Mouse (Mus musculus) cerebellum, adult 18-20 months (tissue): ENCODE results near the gene E330034G19Rik.
"Not testable (repeated sequence)": the region's sequence is repeated elsewhere in the genome, so short reads cannot be mapped to it uniquely, and the experiment has no call there.

Source experiments
- DNase-seq, 2 experiments: peaks; one replicate each; pipeline ENCODE4 v3.0.0; 2021

E330034G19Rik gene

DNA sequence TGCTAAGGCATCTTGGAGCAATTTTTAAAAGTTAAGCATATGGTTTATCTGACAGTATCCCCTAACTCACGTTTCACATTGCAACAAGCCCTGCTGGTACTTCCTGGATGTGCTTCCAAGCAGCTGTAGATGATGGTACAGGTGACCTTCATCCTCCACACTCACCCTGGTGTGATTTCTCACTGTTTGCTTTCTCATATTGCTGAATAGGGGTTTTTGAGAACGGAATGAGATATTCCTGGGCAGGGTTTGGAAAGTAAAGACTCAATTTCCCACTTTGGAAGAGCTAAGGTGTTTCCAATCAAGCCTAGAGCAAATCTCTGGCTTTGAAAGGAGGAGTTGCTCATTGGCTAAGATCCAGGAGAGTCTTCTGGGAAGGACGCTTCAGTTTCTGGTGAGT, at the start of gene E330034G19Rik:
E330034G19Rik (plus strand) TSS at position 301 of the 400 bp plus-strand sequence.
- no peak for DNase-seq

DNA sequence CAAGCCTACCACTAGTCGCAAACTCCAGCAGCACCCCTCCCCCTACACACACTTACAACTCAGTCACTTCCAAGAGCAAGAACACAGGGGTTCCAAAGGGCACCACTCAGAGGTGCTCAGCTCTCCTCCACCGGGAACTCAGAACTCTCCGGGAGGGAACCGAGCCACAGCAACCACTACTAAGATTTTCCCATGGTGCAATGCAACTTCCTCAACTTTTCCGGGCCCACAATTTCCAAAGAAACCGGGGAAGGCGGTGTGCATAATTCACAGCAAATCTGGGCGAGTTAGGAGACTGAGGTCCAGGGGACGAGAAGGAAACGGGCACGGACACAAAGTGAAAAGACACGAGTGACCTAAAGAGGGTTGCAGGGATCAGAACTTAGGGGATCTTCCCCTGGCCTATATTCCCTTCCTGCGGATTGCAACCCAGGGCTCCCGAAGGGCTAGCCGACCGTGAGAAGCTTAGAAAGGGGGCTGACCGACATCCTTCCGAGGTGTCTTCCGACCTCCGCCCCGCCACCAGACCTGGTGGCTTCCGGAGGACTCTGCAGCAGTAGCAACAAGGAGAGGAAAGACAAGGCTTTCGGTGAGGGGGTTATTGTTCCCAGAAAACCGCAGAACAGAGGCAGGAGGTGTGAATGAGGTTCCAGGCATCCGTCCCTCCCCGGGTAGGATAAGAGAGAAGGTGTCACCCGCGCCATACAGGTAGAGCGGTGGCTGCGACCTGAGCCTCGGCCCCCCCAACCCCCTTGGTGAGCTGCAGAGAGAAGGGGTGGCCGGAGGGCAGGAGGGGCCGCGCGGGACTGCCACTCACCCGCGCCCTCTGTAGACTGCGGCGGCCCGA, 48.5 kb upstream of the E330034G19Rik start:
- DNase-seq: peak; percentile 23 to 35

DNA sequence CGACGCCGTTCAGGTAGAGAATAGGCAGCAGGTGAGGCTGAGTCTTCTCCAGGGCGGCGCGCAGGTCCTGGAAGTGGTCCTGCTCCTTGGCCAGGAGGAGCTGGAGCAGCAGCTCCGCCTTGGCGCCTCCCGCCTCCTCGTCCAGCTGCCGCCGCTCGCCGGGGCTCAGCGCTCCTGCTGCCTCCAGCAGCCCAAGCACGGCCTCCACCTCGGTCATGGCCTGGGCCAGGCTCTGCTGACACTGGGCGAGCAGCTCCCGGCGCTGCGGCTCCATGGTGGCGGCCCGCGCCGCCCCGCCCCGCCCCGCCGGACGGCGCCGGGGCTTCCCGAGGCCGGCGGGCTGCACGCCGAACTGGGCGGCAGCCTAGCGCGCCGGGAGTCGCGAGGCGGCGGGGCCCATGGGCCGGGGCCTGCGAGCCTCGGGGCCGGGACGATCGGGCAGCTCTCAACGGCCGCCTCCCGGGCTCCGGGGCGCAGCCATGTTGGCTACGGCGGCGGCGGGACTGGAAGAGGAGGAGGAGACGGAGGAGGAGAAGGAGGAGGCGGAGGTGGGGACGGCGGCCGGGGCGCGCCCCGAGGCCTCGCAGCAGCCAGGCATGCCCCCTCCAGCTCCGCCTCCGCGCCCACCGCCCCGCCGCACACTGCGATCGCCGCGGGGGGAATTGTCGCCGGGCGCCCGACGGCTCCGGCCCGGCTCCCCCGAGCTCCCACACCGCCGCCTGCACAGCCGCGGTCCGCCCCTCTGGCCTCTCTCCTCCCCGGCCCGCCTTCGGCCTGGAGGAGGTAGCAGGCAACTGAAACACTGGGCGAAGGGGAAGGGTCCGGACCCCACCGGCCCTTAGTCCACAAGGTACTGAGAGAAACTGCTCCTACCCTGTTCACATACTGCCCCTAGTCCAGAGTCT, 47.6 kb upstream of the E330034G19Rik start, which contains the start of gene Dlg5:
Dlg5 (minus strand) TSS at position 744 of the 905 bp plus-strand sequence.
- peak; percentile 67 to 75 for DNase-seq

DNA sequence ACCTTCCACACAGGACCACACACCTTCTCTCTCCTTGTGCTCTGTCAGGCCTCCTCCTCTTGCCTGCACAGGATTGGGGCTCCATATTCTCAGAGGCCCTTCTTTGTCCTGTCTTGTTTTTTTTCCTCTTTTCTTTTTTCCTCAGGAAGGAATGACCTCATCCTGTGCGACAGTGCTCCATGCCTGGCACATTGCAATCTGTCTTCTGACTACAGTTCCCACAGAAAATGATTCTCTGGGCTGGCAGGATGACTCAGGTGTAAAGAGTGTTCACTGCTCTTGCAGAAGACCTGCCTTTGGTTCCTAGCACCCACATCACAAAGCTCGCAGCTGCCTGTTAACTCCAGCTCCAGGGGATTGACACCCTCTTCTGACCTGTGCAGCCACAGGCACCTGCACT, 43.1 kb upstream of the E330034G19Rik start:
- no peak for DNase-seq

DNA sequence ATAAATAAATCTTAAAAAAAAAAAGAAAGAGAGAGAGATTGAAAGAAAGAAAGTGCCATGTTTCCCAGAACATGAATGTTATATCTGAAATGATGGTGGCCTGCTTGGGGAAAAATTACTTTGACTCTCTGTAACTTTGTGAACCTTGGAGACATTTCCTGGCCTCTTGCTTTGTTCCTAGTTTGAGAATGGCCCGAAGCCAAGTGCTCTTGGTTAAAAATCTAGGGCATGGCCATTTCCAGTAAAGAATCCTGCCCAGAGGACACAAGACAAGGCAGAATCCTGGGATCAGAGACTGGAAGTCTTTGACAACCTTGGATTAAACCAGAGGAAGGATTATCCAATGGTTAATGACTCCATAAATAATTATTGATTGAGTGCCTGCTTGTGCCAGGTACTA, 41.7 kb upstream of the E330034G19Rik start:
- DNase-seq: no peak

DNA sequence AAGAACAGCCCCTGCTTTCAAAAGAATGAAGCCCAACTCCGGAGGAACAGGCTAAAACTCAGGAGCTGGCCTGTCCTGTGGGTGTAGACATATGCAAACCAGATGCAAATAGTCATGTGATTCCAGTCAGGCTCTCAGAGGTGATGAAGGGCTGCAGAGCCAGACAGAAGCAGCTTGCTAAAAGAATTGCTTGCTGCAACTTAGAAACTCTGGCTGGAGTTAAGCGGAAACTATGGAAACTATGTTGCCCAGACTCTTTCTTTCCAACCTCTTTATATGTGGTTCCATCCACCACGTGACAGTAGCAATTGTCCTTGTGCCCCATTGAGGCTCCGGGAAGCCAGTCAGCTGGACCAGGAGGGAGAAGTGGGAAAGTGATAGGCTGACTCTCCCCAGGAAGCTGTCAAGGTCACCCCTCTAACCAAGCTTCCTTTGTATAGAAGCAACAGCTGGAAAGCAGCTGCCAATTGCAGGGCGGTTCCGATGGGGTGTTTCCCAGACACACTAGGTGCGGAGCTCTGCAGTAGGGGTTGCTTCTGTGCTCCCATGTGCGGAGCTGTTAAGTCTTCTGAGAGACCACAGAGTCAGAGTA, 39.3 kb upstream of the E330034G19Rik start:
- DNase-seq: no peak

DNA sequence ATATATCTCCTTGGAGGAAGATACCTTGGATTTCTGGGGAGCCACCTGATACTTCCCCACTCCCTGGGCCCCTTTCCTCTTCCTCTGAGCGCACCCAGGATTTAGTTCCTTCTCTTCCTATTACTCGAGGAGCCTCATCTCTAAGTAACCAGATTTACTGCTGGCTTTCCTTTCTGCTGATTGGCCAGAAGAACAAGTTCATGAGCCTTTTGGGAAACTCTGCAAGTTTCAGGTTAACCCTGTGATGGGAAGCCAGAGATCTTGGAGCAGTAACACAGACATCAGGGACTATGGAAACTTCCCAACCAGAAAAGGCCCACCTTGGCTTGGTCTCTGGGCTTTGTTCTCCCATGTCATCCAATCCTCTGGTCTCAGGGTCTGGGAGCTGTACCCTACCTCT, 37.1 kb upstream of the E330034G19Rik start:
- no peak for DNase-seq

DNA sequence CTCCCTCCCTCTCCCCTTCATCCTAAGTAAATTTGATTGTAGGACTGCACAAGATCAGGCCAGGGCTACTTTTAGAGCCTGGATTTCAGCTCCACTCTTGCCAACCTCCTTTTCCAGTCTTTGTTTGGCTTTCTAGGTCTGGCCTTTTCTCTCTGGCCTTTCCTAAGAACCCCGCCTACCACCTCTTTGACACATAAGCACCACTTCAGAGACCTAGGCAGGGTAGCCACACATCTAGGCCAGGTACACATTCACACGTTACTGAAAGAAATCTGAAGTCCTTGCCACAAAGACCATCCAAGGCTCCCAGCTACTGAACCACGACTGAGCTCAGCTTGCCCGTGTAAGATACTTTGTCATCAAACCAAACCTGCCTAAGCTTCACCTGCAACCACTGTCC, 32.6 kb upstream of the E330034G19Rik start:
- DNase-seq: no peak

DNA sequence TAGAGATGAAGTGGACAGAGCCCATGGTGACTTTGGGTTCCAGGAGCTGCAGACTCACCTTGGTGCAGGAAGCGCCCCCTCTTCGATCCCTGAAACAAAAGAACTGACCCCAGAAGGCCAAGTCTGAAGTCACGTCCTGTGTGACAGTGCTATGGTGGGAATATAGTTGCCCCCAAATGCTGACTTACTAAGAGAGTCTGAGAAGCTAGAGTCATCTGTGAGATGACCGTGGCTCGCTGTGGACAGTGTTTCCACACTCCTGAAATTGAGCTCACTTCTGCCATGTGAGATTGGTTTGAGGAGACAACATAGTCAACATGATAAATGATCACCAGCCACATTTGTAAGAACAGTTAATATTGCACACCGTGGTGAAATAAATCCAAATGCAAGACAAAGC, 30.6 kb upstream of the E330034G19Rik start:
- no peak for DNase-seq

DNA sequence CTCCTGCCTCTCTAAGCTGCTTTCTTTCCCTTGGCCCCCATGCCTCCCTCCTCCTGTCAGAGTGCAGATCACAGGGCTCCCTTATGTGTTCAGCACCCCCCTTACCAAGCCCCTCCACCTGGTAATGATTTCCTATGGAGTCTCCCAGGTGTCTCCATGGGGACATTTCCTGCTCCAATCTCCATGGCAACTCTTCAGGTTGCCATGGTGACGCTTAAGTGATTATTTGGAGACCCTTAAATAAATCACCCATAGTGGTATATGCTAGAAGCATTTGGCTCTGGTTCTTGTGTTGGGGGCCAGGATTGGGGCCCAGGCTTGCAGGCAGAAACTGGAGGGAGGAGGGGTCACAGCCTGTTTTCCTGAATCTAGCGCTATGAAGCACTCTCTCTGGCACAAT, 30.1 kb upstream of the E330034G19Rik start:
- DNase-seq: no peak

DNA sequence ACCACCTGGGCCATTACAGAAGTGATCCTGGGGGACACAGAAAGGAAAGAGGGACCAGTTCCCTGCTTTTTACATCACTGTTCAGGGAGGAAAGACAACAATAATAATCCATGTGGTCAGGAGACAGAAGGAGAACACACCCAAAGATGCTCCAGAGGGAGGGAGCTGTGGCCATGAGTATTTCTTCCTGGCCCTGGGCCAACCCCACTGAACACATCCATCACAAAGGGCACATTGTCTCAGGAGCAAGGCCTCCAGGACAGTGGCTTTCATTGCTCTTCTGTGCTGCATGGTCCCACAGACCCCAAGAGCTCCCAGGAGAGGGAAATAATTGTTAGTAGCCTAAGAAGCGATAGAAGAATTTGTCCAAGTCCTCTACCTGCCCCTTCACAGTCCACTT, 23.4 kb upstream of the E330034G19Rik start:
- no peak for DNase-seq

DNA sequence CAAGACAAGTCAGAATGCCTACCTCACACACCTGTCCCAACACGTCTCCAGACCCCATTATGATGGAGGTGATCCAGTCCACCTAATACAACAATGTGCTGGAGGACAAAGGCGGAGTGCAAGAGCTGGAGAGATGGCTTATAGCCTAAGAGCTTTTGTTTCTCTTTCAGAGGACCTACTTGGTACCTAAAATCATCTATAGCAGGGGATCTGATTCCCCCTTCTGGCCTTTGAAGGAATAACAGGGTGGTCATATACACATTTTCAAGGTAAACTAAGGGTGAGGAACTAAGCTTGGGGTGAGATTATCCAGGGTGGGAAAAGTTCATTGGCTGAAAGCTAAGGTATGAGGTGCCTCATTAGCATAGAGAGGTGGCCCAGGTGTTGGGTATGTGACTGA, 19.4 kb upstream of the E330034G19Rik start:
- DNase-seq: peak; percentile 15 to 16

DNA sequence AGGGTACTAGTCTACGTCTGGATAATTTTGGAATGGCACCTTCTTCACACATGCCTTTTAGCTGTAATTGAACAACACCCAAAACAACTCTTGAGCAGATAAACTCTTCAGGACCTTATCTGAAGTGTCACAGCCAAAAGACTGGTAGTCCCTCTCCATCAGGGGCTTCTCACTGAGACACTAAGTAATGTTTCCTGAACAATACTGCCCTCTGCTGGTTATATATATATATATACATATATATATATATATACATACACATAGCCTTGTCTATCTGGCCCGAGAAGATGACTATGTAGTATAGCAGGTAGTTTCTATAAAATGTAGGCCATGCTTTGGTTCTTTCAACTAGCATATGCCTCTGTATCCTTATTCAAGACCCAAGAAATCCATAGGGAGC, 17.5 kb upstream of the E330034G19Rik start:
- no peak for DNase-seq

DNA sequence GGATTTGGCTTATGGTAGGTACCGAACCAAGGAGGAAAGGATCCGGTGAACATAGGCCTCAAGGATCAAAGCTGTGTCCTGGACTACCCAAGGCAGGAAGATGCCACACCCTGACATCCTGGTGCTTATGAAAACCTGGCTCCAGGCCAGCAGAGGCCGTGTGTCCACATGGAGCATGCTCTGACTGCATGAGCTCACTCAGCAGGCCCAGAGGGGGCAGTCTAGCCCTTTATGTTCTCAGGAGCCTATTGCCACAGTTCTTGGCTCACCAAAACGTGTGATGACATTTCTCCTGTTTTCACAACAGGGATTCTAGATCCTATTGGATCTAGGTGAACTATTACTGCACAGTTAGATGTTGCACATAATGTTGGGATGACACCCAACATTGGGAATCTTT, 11.7 kb upstream of the E330034G19Rik start:
- no peak for DNase-seq

DNA sequence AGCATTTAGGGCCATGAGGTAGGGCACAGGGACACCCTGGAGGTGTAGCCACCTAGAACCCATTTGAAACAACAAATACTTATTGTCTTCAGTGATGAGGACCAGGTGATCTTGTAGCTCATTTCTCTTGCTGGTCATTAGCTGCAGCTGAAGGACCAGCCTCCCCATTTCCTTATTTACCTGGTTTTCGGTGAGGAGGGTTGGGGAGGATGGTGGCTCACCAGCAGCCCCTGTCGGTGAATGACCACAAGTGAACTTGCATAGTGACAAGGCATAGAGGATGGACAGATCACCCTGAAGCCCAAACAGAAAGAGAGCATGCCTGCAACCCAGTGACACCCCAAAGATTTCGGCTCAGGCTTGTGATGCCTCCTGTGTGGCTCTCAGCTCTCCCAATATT, 10.7 kb upstream of the E330034G19Rik start:
- DNase-seq: no peak

DNA sequence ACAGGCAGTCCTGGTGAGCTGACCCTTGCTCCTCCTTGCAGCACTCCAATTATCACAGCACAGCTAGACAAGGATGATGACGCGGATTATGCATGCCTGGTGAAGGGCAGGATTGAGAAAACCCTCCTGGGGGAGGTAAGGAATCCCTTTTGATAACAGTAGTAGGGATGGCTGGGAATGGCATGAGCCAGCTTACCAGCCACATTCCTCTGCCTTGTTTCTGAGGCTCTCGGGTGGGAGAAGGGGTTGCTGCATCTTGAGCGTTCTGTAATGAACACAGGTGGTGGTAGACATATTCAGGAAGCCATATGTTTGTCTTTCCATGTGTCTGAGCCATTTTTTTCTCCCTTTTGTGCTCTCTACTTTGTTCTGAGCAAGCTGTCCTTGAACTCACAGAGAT, 6.9 kb upstream of the E330034G19Rik start:
- DNase-seq: no peak

DNA sequence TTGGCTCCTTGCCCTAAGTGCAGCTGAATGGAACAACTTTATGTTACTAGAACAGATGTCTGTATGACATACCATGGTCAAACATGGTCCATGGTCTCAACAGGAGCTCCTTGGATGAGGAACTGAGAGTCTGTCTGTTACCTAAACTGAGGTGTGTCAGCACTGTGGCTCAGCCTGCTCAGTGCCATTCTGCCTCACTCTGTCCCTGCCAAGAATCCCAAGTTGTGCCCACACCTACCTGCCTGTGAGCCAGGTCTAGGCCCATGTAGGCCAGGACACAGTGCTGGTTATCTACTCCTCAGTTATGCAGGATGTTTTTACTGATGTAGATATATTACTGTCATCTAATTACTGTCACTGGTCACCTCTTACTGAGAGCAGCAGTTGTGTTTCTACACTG, 2.3 kb upstream of the E330034G19Rik start:
- DNase-seq: no peak

DNA sequence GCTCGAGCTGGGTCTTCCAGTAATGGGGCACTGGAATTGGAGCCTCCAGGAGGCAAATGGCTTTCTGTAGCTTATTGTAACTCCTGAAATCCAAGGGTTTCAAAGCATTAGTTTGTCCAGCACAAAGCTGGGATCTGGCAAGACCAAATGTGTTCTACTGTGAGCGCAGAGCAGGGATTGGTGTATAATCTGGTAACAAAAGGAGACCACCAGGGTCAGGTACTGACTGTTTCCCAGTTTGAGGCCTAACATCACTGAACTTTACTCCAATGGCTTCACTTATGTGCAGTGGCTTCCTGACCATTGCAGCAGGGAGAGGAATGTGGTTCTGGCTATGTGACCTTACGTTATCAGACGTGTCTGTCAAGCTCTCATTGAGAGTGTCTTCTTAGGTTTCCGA, 617 bp downstream of the E330034G19Rik start:
- DNase-seq: no peak

DNA sequence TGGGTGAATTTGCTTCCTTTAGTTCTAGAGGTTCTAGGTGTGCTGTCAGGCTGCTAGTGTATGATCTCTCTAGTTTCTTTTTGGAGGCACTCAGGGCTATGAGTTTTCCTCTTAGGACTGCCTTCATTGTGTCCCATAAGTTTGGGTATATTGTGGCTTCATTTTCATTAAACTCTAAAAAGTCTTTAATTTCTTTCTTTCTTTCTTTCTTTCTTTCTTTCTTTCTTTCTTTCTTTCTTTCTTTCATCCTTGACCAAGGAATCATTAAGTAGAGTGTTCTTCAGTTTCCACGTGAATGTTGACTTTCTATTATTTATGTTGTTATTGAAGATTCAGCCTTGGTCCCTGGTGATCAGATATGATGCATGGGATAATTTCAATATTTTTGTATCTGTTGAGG, 9.1 kb downstream of the E330034G19Rik start:
- DNase-seq: not testable (repeated sequence)

DNA sequence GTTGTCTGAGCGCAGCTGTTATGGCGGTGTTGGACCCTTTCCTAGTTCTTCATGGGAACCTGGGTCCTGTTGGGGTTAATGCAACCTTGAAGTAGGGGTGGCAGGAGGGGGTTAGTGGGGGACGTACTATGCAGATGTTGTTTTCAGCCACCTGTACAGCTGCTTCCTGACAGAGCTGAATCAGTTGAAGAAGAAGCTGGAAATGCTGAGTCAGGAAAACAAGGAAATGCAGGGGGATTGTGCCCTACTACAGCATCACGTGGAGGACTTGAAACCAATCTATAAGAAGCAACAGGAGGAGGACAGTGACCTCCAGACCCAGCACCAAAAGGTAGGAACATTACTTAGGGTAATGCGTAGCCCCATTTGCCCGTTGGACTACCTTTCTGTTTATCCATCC, 13.7 kb downstream of the E330034G19Rik start:
- no peak for DNase-seq

DNA sequence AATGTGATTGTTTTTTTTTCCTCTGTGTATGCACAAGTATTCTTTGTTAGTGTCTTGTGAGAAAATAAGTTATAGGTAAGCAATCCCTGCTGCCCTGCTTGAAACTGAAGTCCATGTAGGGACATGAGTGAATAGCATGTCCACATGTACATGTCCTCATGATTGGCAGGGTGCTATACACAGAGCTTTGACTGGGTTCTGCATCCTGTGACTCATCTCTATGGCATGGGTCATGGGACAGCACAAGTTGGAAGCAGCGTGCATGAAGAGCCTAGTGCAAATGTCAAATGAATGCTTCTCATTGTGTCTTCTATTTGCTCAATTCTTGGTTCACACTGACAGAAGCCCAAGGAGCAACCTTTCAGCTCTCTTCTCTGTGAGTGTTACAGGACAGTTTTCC, 14.1 kb downstream of the E330034G19Rik start:
- no peak for DNase-seq

DNA sequence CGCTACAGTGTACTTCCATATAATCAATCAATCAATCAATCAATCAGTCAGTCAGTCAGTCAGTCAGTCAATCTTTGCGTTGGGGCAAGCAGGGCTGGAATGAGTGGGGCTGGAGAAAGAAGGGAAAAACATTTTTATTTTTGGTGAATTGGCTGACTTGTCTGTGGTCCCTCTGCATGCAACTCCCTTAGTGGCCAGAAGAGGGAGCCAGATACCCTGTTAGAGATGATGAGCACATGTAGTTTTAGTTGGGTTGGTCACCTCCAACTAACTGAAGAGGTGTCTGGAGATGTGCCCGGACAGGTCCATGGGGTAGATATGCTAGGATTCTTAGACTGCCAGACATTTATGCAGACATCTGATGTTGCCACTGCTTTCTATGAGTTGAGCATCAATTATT, 18.1 kb downstream of the E330034G19Rik start:
- DNase-seq: peak; percentile 64 to 66

DNA sequence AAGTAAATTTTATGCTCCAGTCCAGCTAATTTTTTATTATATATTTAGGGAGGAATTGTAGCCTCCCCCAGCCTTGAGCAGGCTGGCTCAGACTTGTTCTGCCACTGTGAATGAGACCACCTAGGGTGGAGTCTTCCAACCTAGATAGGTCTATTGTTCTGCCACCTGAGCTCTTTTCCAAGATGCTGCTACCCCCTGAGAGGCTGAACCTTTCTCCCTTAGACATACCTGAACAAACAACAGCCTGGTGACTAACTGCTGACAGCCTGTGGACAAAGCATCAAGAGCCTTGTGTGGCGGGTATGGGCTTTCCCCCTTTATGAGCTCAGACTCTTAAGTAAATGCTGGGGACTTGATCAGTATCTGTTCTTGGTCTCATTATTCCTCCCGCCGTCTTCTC, 54.0 kb downstream of the E330034G19Rik start:
- not testable (repeated sequence) for DNase-seq
